Mouse (Mus musculus) erythroblast, adult 5-6 weeks (primary cell): ENCODE measurements around the gene Kif26a. TPM values are rescaled to one million over a fixed set of nuclear protein-coding genes. Genes with fewer than 3 reads are reported as not detected.

Source experiments
- ATAC-seq: replicated peaks from 2 replicates; pipeline ENCODE4 v1.8.0; 2016; ENCODE audit warnings: moderate number of reproducible peaks, mild to moderate bottlenecking, moderate TSS enrichment, inconsistent platforms; ENCODE audit not compliant: poor library complexity, low FRiP score, severe bottlenecking
- total RNA-seq, 2 experiments: library from RNA; stranded (forward) in 1 of 2; stranded (reverse) in 1 of 2; fragments of 150-400 nt in 1 of 2; fragments of 200-764, 138-1000 nt in 1 of 2; gene quantifications; 2 replicates each; pipeline versions ENCODE4 v1.2.3 to v1.2.4; 2015 to 2017; ENCODE audit warnings: low replicate concordance in 2 of 2

Kif26a gene
- total RNA-seq, 2 experiments from 2014 or later, result not detected

DNA sequence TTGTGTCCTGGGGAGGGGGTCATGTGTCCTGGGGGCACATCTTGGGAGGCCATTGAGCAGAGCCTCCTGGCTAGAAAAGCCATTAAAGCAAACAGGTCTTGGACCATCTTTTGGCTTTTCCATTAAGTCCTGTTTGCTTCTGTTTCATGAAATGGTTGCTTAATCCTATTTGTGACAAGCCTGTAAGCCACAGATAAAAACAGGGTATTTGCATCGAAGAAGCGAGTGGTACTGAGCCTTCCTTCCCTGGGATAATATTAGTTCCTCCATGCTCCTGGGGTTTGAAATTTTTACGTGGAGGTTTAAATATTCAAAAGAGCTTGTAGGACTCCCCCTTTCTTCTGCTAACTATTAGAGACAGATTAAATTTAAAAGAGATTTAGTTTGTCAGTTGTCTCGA, 61.7 kb downstream of the Kif26a start:
- no peak for ATAC-seq

DNA sequence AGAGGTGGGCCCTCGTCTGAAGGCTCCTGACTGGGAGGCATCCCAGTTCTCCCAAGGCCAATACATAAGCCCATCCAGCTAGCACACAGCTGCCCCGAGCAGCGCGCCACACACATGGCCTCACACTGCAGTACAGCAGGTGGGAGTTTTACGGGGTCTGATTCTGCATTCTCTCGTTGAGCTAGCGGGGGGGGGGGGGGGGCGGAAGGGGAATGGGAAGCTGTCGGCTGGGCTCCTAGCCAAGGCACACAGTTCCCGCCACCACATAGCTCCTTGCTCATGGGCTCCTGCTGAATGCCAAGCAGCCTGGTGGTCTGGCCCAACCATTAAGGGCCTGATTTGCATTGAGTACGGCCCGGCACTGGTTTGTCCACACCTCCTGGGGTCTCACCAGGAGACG, 64.6 kb downstream of the Kif26a start:
- no peak for ATAC-seq

DNA sequence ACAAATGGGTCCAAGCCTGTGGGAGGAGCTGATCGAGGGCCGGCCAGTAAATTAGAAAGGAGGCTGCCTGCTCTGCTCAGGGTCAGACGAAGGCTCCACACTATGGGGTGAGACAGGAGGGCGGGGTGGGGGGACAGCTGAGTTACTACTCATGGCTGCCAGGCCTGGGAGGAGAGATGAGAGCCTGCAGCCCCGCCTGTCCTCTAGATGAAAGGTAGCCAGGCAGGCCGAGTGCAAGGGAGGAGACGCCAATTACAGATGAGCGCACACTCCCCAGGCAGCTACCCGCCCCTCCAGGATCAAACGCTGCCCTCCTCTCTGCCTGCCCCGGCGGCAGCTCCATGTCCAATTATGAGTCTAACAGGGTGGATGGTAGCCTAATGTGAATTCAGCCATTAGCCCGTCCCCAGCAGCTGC, 68.4 kb downstream of the Kif26a start:
- ATAC-seq, result no peak

DNA sequence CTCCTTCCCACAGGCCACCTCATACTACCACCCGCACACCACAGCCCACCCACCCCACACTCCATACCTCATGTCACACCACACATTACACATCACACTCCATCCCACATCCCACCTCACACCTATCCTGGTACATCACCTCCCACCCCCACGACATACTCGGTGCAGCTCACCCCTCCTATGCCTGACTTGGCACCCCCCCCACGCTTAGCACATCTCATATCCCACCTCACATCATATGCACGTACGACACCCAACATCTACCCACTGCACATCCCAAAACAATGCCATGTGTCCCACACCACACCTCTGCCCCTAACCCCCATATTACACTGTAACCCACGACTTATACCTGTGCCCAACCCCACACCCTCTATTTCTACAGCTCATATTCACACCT, 69.5 kb downstream of the Kif26a start:
- no peak for ATAC-seq

DNA sequence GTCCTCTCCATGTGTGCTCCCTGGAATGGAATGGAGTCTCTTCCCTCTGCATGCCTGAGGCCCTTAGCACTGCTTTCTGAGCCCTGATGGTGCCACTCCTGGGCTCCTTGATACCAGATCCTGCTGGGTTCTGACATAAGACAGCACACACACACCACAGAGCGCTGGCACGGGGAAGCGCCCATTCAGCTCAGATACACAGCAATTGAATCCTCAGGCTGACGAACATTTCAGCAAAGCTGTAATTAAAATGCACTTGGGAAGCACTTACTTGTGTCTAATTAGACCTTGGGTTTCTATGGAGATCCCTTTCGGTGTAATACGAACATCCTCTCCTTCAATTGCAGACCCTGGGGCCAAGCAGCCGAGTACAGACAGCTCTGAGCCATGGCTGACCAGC, 71.0 kb downstream of the Kif26a start:
- no peak for ATAC-seq

DNA sequence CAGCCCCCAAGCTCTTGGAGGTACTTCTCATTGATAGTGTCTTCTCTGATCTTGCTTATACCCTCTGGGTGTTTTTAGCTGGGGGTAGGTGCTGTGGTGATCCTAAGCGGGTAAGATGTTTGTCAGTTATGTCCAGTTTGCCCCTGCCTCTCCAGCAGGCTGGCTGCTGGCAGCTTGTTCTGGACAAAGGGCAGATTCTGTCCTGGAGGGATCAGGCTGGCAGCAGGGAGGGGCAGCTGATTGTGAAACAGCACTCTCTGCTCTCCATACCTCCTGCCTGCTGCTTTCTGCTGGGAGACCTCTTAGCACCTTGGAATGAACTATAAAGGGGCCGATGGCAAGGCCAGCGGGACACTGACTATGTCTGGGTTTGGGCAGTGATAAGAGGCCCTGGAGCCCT, 71.7 kb downstream of the Kif26a start:
- ATAC-seq, result no peak

DNA sequence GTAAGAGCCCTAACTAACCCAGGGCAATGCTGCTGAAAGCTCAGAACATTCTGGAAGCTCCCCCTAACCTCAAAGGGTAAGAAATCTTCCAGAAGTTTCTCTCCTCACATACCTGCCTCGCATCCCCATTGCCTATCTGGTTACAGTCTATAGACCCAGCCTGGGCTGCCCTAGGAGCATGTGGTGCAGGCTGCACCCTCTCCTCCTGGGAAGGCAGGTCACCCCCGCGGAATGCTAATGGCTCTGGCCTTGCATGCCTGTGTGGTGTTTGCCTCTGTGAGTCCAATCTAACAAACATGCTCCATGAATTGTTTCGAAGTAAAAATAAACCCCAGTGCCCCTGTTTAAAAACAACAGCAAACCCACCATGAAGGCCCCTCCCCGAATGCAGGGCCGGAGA, 75.3 kb downstream of the Kif26a start:
- no peak for ATAC-seq

DNA sequence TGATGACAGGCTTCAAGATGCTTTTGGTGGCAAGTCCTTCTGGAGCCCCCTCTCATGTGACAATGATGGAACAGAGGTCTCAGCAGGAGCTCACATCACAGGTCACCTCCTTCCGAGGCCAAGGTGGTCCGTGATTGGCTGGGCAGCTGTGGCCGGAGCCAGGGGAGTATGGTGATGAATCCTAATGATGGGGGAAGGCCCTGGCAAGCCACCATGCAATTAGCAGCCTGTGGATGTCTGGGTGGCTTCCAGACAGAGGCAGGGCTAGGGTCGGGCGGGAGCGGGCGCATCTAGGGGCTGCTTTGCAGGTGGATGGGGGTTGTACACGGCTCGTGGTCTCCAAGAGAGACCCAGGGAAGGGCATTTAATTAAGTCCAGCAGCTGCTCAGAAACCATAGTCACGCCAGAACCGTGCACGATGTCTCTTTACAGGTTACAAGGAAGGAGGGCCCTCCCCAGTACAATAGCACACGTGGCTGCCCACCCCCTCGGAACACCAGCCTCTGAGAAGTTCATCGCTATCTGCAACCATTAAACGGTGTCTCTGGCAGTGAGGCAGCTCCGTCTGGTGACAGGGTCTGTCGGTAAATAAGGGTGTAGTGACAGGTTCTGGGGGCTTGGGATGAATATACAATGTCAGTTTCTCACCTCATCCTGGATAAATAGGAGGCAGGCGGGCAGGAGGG, 75.9 kb downstream of the Kif26a start:
- no peak for ATAC-seq

DNA sequence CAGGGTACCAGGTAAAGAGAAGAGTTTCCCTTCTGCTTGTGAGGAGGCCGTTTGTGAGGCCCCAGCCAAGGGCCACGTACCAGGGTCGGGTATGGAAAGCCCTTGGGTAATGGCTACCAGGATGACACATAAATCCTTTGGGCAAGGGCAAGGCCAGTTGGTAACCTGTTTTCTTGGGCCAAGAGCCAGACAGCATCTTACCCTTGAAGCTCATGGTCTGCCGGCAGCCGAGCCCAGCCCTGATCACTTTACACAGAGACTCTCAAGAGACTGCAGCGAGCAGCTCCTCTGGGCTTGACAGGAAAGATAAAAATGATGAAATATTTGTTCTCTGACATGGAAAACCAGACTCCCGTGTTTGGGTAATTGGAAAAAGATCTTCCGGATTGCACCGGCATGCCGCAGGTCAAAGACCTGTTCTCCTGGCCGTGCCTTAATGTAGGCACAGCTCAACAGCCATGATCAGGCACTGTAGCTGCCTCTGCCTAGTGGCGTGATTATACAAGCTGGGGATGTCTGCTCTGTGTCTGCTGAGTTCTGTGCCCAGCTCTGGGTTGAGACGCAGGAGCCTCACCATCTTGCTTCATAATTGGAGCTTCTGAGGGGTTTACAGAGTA, 77.8 kb downstream of the Kif26a start:
- ATAC-seq, result no peak

DNA sequence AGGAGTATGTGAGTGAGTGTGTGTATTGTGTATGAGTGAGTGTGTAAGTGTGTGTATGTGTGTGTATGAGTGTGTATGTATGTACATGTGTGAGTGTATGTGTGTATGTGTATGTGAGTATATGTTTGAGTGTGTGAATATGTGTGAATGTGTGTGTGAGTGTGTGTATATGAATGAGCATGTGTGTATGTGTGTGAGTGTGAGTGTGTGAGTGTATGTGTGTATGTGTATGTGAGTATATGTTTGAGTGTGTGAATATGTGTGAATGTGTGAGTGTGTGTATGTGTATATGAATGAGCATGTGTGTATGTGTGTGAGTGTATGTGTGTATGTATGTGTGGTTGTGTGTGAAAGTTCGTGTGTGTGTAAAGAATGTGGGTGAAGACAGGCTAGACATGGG, 80.2 kb downstream of the Kif26a start:
- ATAC-seq, result no peak

DNA sequence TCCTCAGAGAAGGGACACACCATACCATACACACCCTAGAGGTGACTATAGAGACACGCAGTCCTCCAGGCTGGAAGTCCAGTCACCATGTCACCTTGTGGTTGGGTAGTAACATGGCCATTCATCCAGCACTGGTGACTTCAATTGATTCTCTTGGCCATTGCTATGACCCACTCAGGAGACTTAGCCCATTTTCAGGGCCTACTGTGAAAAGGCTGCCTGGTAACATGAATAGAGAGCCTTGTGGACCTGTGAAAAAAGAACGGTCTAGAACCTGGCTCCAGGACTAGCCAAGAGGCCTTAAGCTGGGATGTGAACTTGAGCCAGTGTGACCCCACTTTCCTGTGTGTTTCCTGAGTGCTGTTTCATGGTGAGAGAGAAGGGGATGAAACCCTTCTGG, 80.6 kb downstream of the Kif26a start:
- ATAC-seq, result no peak

DNA sequence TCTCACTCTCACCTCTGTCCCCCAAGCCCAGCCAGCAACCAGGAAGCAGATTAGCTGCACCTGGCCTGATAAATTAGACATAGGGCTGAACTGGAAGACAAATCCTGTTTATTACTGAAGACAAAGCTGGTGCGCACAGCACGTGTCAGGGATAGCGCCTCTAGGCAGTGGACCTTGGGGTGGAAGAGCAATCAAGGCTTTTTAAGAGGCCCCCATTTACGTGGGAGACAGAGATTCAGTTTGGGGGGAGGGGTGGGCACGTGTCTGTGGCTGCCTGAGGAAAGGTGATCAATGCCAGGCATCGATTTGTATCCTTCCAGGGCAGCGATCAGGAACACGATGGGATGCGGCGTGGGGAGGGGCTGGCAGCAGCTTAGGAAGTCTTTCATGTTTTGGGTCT, 83.1 kb downstream of the Kif26a start:
- no peak for ATAC-seq

DNA sequence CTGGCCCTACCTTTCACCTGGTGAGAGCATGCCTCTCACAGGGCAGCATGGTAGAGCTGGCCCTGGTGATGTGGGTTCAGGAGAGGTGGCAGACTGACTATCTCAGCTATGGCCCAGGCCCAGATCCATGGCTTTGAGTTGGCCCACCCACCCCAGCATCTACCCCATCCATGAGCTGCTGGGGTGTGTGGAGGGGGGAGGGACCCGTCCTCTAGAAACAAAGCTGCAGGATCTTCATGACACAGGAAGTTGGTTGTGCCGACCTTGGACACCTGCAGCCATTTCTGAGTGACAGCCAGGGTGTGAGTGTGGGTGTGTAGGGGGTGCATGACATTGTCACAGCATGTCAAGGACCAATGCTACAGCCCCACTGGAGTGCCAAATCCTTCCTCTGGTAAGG, 84.2 kb downstream of the Kif26a start:
- ATAC-seq, result no peak

Other genes with a start within 250 kb of the Kif26a start
- 8.3 and 8.6 TPM in 2 replicates for gene Ppp1r13b, start 238.1 kb upstream of the Kif26a start, total RNA-seq (2015; ENCODE audit: low replicate concordance)
- gene Ppp1r13b, start 238.1 kb upstream of the Kif26a start, total RNA-seq (2017; ENCODE audit: low replicate concordance), result 13.4 and 20.5 TPM in 2 replicates
- gene Atp5mpl, start 179.2 kb upstream of the Kif26a start, total RNA-seq (2015; ENCODE audit: low replicate concordance), result 150 and 160 TPM in 2 replicates
- 72.8 and 92.6 TPM in 2 replicates for gene Atp5mpl, start 179.2 kb upstream of the Kif26a start, total RNA-seq (2017; ENCODE audit: low replicate concordance)
- not detected in 2 replicates for gene Tdrd9, start 174.6 kb upstream of the Kif26a start, total RNA-seq (2015; ENCODE audit: low replicate concordance)
- gene Tdrd9, start 174.6 kb upstream of the Kif26a start, total RNA-seq (2017; ENCODE audit: low replicate concordance), result not detected in 2 replicates
- gene Rd3l, start 164.9 kb upstream of the Kif26a start, total RNA-seq (2015; ENCODE audit: low replicate concordance), result not detected in 2 replicates
- not detected in 2 replicates for gene Rd3l, start 164.9 kb upstream of the Kif26a start, total RNA-seq (2017; ENCODE audit: low replicate concordance)
- not detected in 2 replicates for gene Aspg, start 39.5 kb upstream of the Kif26a start, total RNA-seq (2015; ENCODE audit: low replicate concordance)
- gene Aspg, start 39.5 kb upstream of the Kif26a start, total RNA-seq (2017; ENCODE audit: low replicate concordance), result not detected in 2 replicates